Mouse (Mus musculus): ENCODE results near the gene Trnau1ap. TPM values are rescaled to one million over a fixed set of nuclear protein-coding genes. Genes with fewer than 3 reads are reported as not detected.

Trnau1ap gene
- total and polyA plus RNA-seq, 2 experiments from 2014 or later = 55.2 to 56.9 TPM

DNA sequence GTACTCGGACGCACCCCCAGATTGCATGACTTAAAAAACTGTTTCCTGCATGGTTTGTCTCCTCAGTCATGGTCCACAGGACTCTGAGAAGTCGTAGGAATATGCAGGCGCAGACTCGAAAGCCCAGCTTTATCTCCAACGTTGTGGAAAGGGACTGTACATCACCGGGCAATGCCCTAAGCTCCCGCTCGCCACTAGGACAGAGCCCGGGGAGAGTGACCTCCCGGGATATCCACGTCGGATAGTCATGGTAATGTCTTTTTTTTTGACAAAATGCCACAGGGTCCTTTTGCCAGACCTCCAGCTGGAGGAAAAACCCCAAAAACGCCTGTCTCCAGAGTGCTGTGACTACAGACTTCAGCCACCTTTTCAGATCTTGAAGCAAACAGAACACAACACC, 23.4 kb upstream of the Trnau1ap start:
- ATAC-seq (ENCODE audit: low FRiP score) (no peak), DNase-seq (ENCODE audit: low spot score) (no peak)
- peak overlapping the region; percentile 58 for H3K9ac ChIP-seq (replicated peaks; ENCODE audit: low read length, poor library complexity, severe bottlenecking)
- no peaks in the 10 kb centered on the region for H3K9me3 ChIP-seq (ENCODE audit: low read length)
- H3K27ac ChIP-seq (ENCODE audit: low read depth, low read length) = peak overlapping the region; percentile 82
- no peak for TF ChIP-seq CTCF (IDR thresholded peaks at IDR 0.05)
- peak overlapping the region; percentile 77 for H3K4me2 ChIP-seq (ENCODE audit: low read depth, low read length, poor library complexity, severe bottlenecking)
- H3K4me3 ChIP-seq (ENCODE audit: low read depth, low read length) = peak overlapping the region; percentile 62
- H3K36me3 ChIP-seq (ENCODE audit: insufficient read depth, low read length) = peaks cover 7% of the 10 kb centered on the region; the same call in 1 of the 2 replicates
- under 1% methylated on average over 14 of the region's 14 CpGs for WGBS
- H3K27me3 ChIP-seq (ENCODE audit: insufficient read depth, low read length) = no peaks in the 10 kb centered on the region
- H3K4me1 ChIP-seq (ENCODE audit: insufficient read depth, low read length) = no peaks in the 10 kb centered on the region

DNA sequence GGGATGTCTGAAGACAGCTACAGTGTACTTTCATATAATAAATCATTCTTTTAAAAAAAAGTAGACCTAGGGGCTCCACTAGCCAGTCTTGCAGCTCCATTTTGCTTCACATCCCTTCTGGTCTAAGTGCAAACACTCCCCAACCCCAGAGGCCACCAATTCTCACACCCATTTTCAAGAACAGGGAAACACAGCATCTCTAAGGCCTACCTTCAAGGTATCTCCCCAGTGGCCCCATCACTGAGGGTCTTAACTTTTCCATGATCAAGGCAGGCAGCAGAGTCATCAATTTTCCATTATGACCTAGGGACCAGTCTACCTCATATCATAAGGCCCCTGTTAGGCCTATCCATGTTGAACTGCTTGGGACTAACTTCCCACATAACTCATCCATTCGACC, 22.1 kb upstream of the Trnau1ap start:
- Histone ChIP-seq H3K27ac (ENCODE audit: low read depth, low read length) (no peak overlapping the region), H3K4me3 (ENCODE audit: low read depth, low read length) (no peak overlapping the region), H3K4me2 (ENCODE audit: low read depth, low read length, poor library complexity, severe bottlenecking) (no peak overlapping the region; the same call in 1 of the 2 replicates), H3K9me3 (ENCODE audit: low read length) (no peaks in the 10 kb centered on the region), H3K36me3 (ENCODE audit: insufficient read depth, low read length) (no peaks in the 10 kb centered on the region), H3K27me3 (ENCODE audit: insufficient read depth, low read length) (no peaks in the 10 kb centered on the region), H3K9ac (replicated peaks; ENCODE audit: low read length, poor library complexity, severe bottlenecking) (0 out of 2 replicates have a peak overlapping the region, but pooled peaks have one; percentile 14), H3K4me1 (ENCODE audit: insufficient read depth, low read length) (no peaks in the 10 kb centered on the region)
- ATAC-seq (ENCODE audit: low FRiP score) (no peak), DNase-seq (ENCODE audit: low spot score) (no peak)
- TF ChIP-seq CTCF (IDR thresholded peaks at IDR 0.05) = no peak
- WGBS = 50% methylated on average over 1 of the region's 1 CpGs

DNA sequence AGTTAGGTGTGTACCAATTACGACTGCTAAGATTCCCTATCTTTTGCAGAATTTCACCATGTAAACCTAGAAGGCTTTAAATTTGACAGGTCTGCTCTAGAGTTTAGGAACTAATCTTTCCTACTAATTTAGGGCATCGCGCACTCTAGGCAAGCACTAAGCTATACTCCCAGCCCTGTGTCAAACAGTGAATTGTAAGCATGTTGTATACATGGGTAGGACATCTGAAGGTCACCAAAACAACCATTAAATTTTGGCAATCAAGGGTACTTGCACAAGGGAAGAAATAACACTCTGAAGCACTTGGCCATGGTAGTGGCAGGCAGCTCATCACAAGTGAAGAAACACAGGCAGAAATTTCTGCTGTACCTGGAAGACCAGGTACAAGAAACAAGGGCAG, 21.5 kb upstream of the Trnau1ap start:
- no peaks in the 10 kb centered on the region for H3K9me3 ChIP-seq (ENCODE audit: low read length)
- H3K9ac ChIP-seq (replicated peaks; ENCODE audit: low read length, poor library complexity, severe bottlenecking) = no peak overlapping the region
- DNase-seq (ENCODE audit: low spot score) = no peak
- no peak for ATAC-seq (ENCODE audit: low FRiP score)
- H3K4me1 ChIP-seq (ENCODE audit: insufficient read depth, low read length) = no peaks in the 10 kb centered on the region
- H3K4me3 ChIP-seq (ENCODE audit: low read depth, low read length) = no peak overlapping the region
- WGBS = 70% methylated on average over 3 of the region's 3 CpGs
- TF ChIP-seq CTCF (IDR thresholded peaks at IDR 0.05) = no peak
- no peaks in the 10 kb centered on the region for H3K36me3 ChIP-seq (ENCODE audit: insufficient read depth, low read length)
- H3K27me3 ChIP-seq (ENCODE audit: insufficient read depth, low read length) = no peaks in the 10 kb centered on the region
- H3K4me2 ChIP-seq (ENCODE audit: low read depth, low read length, poor library complexity, severe bottlenecking) = no peak overlapping the region
- no peak overlapping the region for H3K27ac ChIP-seq (ENCODE audit: low read depth, low read length)

DNA sequence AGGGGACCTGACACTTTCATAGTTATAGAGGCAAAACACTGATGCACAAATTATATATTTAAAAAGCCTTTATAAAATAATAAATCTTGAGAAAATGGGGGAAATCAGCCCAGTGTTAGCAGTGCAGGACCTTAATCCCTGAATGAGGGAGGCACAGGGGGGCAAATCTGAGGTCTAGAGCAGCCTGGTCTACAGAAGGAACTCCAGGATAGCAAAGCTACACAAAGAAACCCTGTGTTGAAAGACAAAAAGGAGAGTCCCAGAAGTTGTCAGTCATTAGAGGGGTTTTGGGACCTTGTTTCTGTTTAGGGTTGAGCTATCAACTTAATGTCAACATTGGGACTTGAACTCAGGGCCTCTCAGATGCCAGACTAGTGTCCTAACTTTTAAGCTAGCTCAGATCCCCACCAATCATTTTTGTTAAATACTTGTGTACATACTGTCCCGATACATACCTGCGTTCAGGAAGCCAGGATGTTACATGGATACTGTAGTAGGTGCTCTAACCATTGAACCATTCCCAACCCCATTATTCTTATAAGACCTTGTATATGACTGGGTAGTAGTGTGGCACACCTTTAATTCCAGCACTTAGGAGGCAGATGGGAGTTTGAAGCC, 20.9 kb upstream of the Trnau1ap start:
- no peak for ATAC-seq (ENCODE audit: low FRiP score)
- no peak overlapping the region for H3K4me3 ChIP-seq (ENCODE audit: low read depth, low read length)
- no peak for TF ChIP-seq CTCF (IDR thresholded peaks at IDR 0.05)
- no peak overlapping the region for H3K9ac ChIP-seq (replicated peaks; ENCODE audit: low read length, poor library complexity, severe bottlenecking)
- no peaks in the 10 kb centered on the region for H3K36me3 ChIP-seq (ENCODE audit: insufficient read depth, low read length)
- no peaks in the 10 kb centered on the region for H3K9me3 ChIP-seq (ENCODE audit: low read length)
- DNase-seq (ENCODE audit: low spot score) = no peak
- H3K27ac ChIP-seq (ENCODE audit: low read depth, low read length) = no peak overlapping the region
- no peaks in the 10 kb centered on the region for H3K4me1 ChIP-seq (ENCODE audit: insufficient read depth, low read length)
- H3K27me3 ChIP-seq (ENCODE audit: insufficient read depth, low read length) = no peaks in the 10 kb centered on the region
- H3K4me2 ChIP-seq (ENCODE audit: low read depth, low read length, poor library complexity, severe bottlenecking) = no peak overlapping the region
- WGBS = 42% methylated on average over 2 of the region's 2 CpGs

DNA sequence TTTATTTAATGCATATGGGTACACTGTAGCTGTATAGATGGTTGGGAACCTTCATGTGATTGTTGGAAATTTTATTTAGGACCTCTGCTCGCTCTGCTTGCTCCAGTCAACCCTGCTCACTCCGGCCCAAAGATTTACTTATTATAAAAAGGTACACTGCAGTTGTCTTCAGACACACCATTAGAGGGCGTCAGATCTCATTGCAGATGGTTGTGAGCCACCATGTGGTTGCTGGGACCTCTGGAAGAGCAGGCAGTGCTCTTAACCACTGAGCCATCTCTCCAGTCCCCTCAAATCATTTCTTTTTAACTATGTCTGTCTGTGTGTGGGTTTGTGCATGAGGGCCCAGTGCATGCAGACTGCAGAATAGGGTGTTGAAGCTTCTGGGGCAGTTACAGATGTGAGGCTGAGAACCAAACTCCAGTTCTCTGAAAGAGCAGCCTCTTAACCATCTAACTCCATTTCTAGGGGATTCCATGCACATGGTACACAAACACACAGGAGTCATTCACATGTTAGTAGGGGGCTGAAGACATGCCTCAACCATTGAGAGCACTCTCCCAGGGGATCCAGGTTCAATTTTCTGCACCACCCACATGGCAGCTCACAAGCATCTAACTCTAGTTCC, 20.3 kb upstream of the Trnau1ap start:
- no peak overlapping the region for H3K27ac ChIP-seq (ENCODE audit: low read depth, low read length)
- H3K4me3 ChIP-seq (ENCODE audit: low read depth, low read length) = no peak overlapping the region
- H3K9me3 ChIP-seq (ENCODE audit: low read length) = no peaks in the 10 kb centered on the region
- 63% methylated on average over 3 of the region's 3 CpGs for WGBS
- no peak overlapping the region for H3K9ac ChIP-seq (replicated peaks; ENCODE audit: low read length, poor library complexity, severe bottlenecking)
- DNase-seq (ENCODE audit: low spot score) (no peak), ATAC-seq (ENCODE audit: low FRiP score) (no peak)
- H3K4me1 ChIP-seq (ENCODE audit: insufficient read depth, low read length) = 0 out of 2 replicates have a peak, but pooled peaks cover 2% of the 10 kb centered on the region
- H3K4me2 ChIP-seq (ENCODE audit: low read depth, low read length, poor library complexity, severe bottlenecking) = no peak overlapping the region
- H3K36me3 ChIP-seq (ENCODE audit: insufficient read depth, low read length) = no peaks in the 10 kb centered on the region
- H3K27me3 ChIP-seq (ENCODE audit: insufficient read depth, low read length) = no peaks in the 10 kb centered on the region
- TF ChIP-seq CTCF (IDR thresholded peaks at IDR 0.05) = peak; percentile 31

DNA sequence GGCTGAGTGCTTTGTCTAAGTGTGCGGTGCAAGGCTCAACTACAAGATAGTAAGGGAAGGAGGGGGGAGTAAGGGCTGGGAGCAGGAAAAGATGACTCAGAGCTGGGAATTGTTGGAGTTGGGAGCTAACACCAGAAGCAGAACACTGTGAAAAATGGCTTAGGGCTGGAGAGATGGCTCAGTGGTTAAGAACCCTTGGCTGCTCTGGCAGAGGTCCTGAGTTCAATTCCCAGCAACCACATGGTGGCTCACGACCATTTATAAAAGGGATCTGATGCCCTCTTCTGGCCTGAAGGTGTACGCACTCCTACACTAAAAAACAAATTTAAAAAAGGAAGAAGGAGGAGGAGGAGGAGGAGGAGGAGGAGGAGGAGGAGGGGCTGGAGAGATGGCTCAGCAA, 17.3 kb upstream of the Trnau1ap start:
- ATAC-seq (ENCODE audit: low FRiP score) (no peak), DNase-seq (ENCODE audit: low spot score) (no peak)
- H3K36me3 ChIP-seq (ENCODE audit: insufficient read depth, low read length) = no peaks in the 10 kb centered on the region
- 61% methylated on average over 3 of the region's 3 CpGs for WGBS
- no peak for TF ChIP-seq CTCF (IDR thresholded peaks at IDR 0.05)
- H3K4me1 ChIP-seq (ENCODE audit: insufficient read depth, low read length) = peaks cover 7% of the 10 kb centered on the region; the same call in 1 of the 2 replicates
- H3K9me3 ChIP-seq (ENCODE audit: low read length) = no peaks in the 10 kb centered on the region
- no peak overlapping the region for H3K9ac ChIP-seq (replicated peaks; ENCODE audit: low read length, poor library complexity, severe bottlenecking)
- no peak overlapping the region for H3K4me3 ChIP-seq (ENCODE audit: low read depth, low read length)
- H3K4me2 ChIP-seq (ENCODE audit: low read depth, low read length, poor library complexity, severe bottlenecking) = no peak overlapping the region
- no peaks in the 10 kb centered on the region for H3K27me3 ChIP-seq (ENCODE audit: insufficient read depth, low read length)
- no peak overlapping the region for H3K27ac ChIP-seq (ENCODE audit: low read depth, low read length)
